Mouse (Mus musculus): ENCODE measurements at regions not wholly inside any gene's neighbourhood (a gene's known extent, or its start where the extent isn't known, plus 50 kb on each side); places are given as distances from the start of the nearest gene placed in this dataset.

- Histone ChIP-seq H3K4me2 (no peak overlapping the region), H3K9ac (no peak overlapping the region), H3K27me3 (no peaks in the 10 kb centered on the region), H3K4me1 (no peaks in the 10 kb centered on the region), H3K4me3 (no peak overlapping the region), H3K36me3 (no peaks in the 10 kb centered on the region), H3K27ac (peak overlapping the region; percentile 24; the same call in 1 of the 2 replicates), H3K9me3 (no peaks in the 10 kb centered on the region)
- ATAC-seq (ENCODE audit: insufficient number of reproducible peaks, insufficient read depth, low FRiP score, low TSS enrichment, low read depth), result no peak
- 72% methylated on average over 6 of the region's 6 CpGs for WGBS
Observed at GRCm38 (mm10) chr3:27766421-27766820, 55.3 kb upstream of the Fndc3b start.

GRCm38 (mm10) chr3:27765929-27766328, 54.8 kb upstream of the Fndc3b start:
- H3K36me3 ChIP-seq, result no peaks in the 10 kb centered on the region
- H3K9me3 ChIP-seq, result no peaks in the 10 kb centered on the region
- H3K4me3 ChIP-seq, result no peak overlapping the region
- H3K4me1 ChIP-seq, result no peaks in the 10 kb centered on the region
- H3K27me3 ChIP-seq, result no peaks in the 10 kb centered on the region
- H3K4me2 ChIP-seq, result no peak overlapping the region
- WGBS, result 56% methylated on average over 7 of the region's 7 CpGs
- peak overlapping the region; percentile 24; the same call in 1 of the 2 replicates for H3K27ac ChIP-seq
- no peak for ATAC-seq (ENCODE audit: insufficient number of reproducible peaks, insufficient read depth, low FRiP score, low TSS enrichment, low read depth)
- no peak overlapping the region for H3K9ac ChIP-seq

GRCm38 (mm10) chr3:27764556-27764955, 53.4 kb upstream of the Fndc3b start:
- Histone ChIP-seq H3K4me1 (no peaks in the 10 kb centered on the region), H3K27me3 (no peaks in the 10 kb centered on the region), H3K4me2 (no peak overlapping the region), H3K36me3 (no peaks in the 10 kb centered on the region), H3K4me3 (no peak overlapping the region), H3K27ac (no peak overlapping the region), H3K9ac (no peak overlapping the region), H3K9me3 (no peaks in the 10 kb centered on the region)
- ATAC-seq (ENCODE audit: insufficient number of reproducible peaks, insufficient read depth, low FRiP score, low TSS enrichment, low read depth), result no peak
- 58% methylated on average over 2 of the region's 2 CpGs for WGBS

- ATAC-seq (ENCODE audit: insufficient number of reproducible peaks, insufficient read depth, low FRiP score, low TSS enrichment, low read depth), result no peak
- Histone ChIP-seq H3K4me3 (no peak overlapping the region), H3K4me2 (no peak overlapping the region), H3K9me3 (no peaks in the 10 kb centered on the region), H3K4me1 (peaks cover 13% of the 10 kb centered on the region), H3K36me3 (no peaks in the 10 kb centered on the region), H3K9ac (no peak overlapping the region), H3K27ac (no peak overlapping the region), H3K27me3 (no peaks in the 10 kb centered on the region)
- WGBS, result 36% methylated on average over 2 of the region's 2 CpGs
Observed at GRCm38 (mm10) chr3:27761031-27761430, 49.9 kb upstream of the Fndc3b start.
